Mouse (Mus musculus): ENCODE results near the gene Ahsa2. TPM values are rescaled to one million over a fixed set of nuclear protein-coding genes. Genes with fewer than 3 reads are reported as not detected.
A peak's percentile ranks its signal among the peaks of the same experiment; 100 is the strongest.
"Not testable (repeated sequence)": the region's sequence is repeated elsewhere in the genome, so short reads cannot be mapped to it uniquely, and the experiment has no call there.

Gene Ahsa2
- total and polyA plus RNA-seq, 2 experiments from 2014 or later: 21.5 to 43.9 TPM

- H3K4me2 ChIP-seq (ENCODE audit: low read depth, low read length, poor library complexity, severe bottlenecking): peak overlapping the region; percentile 55
- H3K9ac ChIP-seq (replicated peaks; ENCODE audit: low read length, poor library complexity, severe bottlenecking): peak overlapping the region; percentile 85
- peaks cover 15% of the 10 kb centered on the region for H3K4me1 ChIP-seq (ENCODE audit: insufficient read depth, low read length)
- no peaks in the 10 kb centered on the region for H3K9me3 ChIP-seq (ENCODE audit: low read length)
- TF ChIP-seq CTCF (IDR thresholded peaks at IDR 0.05): no peak
- peak overlapping the region; percentile 77 for H3K4me3 ChIP-seq (ENCODE audit: low read depth, low read length)
- peaks cover 6% of the 10 kb centered on the region; the same call in 1 of the 2 replicates for H3K36me3 ChIP-seq (ENCODE audit: insufficient read depth, low read length)
- no peak for ATAC-seq (ENCODE audit: low FRiP score)
- H3K27me3 ChIP-seq (ENCODE audit: insufficient read depth, low read length): no peaks in the 10 kb centered on the region
- 32% methylated on average over 5 of the region's 5 CpGs for WGBS
- no peak for DNase-seq (ENCODE audit: low spot score)
- peak overlapping the region; percentile 91 for H3K27ac ChIP-seq (ENCODE audit: low read depth, low read length)
Measured at GRCm38 (mm10) chr11:23498609-23499008, 779 bp upstream of the Ahsa2 start.

GRCm38 (mm10) chr11:23497335-23497717, 504 bp downstream of the Ahsa2 start:
- 0% methylated on average over 17 of the region's 22 CpGs for WGBS
- peak overlapping the region; percentile 77 for H3K4me3 ChIP-seq (ENCODE audit: low read depth, low read length)
- no peaks in the 10 kb centered on the region for H3K27me3 ChIP-seq (ENCODE audit: insufficient read depth, low read length)
- peak overlapping the region; percentile 55 for H3K4me2 ChIP-seq (ENCODE audit: low read depth, low read length, poor library complexity, severe bottlenecking)
- no peaks in the 10 kb centered on the region for H3K9me3 ChIP-seq (ENCODE audit: low read length)
- ATAC-seq (ENCODE audit: low FRiP score) (peak; percentile 88), DNase-seq (ENCODE audit: low spot score) (peak; percentile 90)
- TF ChIP-seq CTCF (IDR thresholded peaks at IDR 0.05): no peak; the same call in 1 of the 2 replicates
- peak overlapping the region; percentile 85 for H3K9ac ChIP-seq (replicated peaks; ENCODE audit: low read length, poor library complexity, severe bottlenecking)
- peak overlapping the region; percentile 91 for H3K27ac ChIP-seq (ENCODE audit: low read depth, low read length)
- H3K4me1 ChIP-seq (ENCODE audit: insufficient read depth, low read length): peaks cover 15% of the 10 kb centered on the region
- peaks cover 19% of the 10 kb centered on the region for H3K36me3 ChIP-seq (ENCODE audit: insufficient read depth, low read length)

- Histone ChIP-seq H3K4me3 (ENCODE audit: low read depth, low read length) (peak overlapping the region; percentile 77), H3K27me3 (ENCODE audit: insufficient read depth, low read length) (no peaks in the 10 kb centered on the region), H3K4me1 (ENCODE audit: insufficient read depth, low read length) (peaks cover 15% of the 10 kb centered on the region), H3K9me3 (ENCODE audit: low read length) (no peaks in the 10 kb centered on the region), H3K9ac (replicated peaks; ENCODE audit: low read length, poor library complexity, severe bottlenecking) (peak overlapping the region; percentile 85), H3K27ac (ENCODE audit: low read depth, low read length) (peak overlapping the region; percentile 91), H3K36me3 (ENCODE audit: insufficient read depth, low read length) (peaks cover 24% of the 10 kb centered on the region), H3K4me2 (ENCODE audit: low read depth, low read length, poor library complexity, severe bottlenecking) (peak overlapping the region; percentile 55)
- DNase-seq (ENCODE audit: low spot score): no peak
- no peak for ATAC-seq (ENCODE audit: low FRiP score)
- no peak for TF ChIP-seq CTCF (IDR thresholded peaks at IDR 0.05)
- 31% methylated on average over 6 of the region's 6 CpGs for WGBS
Measured at GRCm38 (mm10) chr11:23496661-23497060, 1.2 kb downstream of the Ahsa2 start.

GRCm38 (mm10) chr11:23495231-23495630, 2.6 kb downstream of the Ahsa2 start:
- Histone ChIP-seq H3K4me2 (ENCODE audit: low read depth, low read length, poor library complexity, severe bottlenecking) (no peak overlapping the region), H3K4me1 (ENCODE audit: insufficient read depth, low read length) (peaks cover 15% of the 10 kb centered on the region), H3K9me3 (ENCODE audit: low read length) (no peaks in the 10 kb centered on the region), H3K36me3 (ENCODE audit: insufficient read depth, low read length) (peaks cover 37% of the 10 kb centered on the region), H3K27me3 (ENCODE audit: insufficient read depth, low read length) (no peaks in the 10 kb centered on the region), H3K9ac (replicated peaks; ENCODE audit: low read length, poor library complexity, severe bottlenecking) (no peak overlapping the region), H3K27ac (ENCODE audit: low read depth, low read length) (no peak overlapping the region), H3K4me3 (ENCODE audit: low read depth, low read length) (0 out of 2 replicates have a peak overlapping the region, but pooled peaks have one; percentile 1)
- DNase-seq (ENCODE audit: low spot score) (no peak), ATAC-seq (ENCODE audit: low FRiP score) (no peak)
- no peak for TF ChIP-seq CTCF (IDR thresholded peaks at IDR 0.05)
- WGBS: 92% methylated on average over 6 of the region's 6 CpGs

DNA sequence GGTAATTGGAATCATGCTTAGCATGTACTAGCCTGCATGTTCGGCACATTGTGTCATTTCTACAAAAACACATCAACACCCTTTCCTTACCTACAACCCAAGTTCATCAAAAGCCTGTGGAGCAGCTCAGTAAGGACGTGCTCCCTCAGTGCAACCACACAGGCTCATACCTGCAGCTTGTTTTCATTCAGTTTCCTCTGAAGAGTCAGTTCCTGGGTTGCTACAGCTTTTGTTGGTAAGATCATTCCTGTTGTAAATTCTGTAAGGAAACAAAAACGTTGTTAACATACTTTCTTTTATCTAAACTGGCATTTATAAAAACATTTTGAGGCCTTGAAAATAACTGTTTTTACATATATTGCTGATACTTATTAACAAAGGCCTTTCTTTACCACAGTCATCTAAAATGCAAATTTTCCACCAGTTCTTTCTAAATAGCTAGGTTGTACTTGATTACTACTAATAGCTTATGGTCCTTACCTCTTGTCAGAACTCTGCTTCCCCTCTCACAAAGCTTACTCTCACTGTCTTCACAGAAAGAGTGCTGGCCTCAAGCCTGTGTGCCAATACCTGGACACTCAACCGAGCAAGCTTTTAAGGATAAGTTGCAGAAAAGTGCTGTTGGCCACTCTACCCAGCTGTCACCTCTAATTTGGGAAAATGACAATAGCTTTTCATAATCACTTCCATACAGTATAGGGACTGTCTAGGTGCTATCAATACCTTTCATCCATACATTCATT, 5.6 kb downstream of the Ahsa2 start:
- DNase-seq (ENCODE audit: low spot score) (no peak), ATAC-seq (ENCODE audit: low FRiP score) (no peak)
- Histone ChIP-seq H3K36me3 (ENCODE audit: insufficient read depth, low read length) (peaks cover 65% of the 10 kb centered on the region), H3K4me1 (ENCODE audit: insufficient read depth, low read length) (peaks cover 15% of the 10 kb centered on the region), H3K9me3 (ENCODE audit: low read length) (no peaks in the 10 kb centered on the region), H3K27me3 (ENCODE audit: insufficient read depth, low read length) (no peaks in the 10 kb centered on the region), H3K4me2 (ENCODE audit: low read depth, low read length, poor library complexity, severe bottlenecking) (no peak overlapping the region), H3K27ac (ENCODE audit: low read depth, low read length) (no peak overlapping the region), H3K4me3 (ENCODE audit: low read depth, low read length) (no peak overlapping the region), H3K9ac (replicated peaks; ENCODE audit: low read length, poor library complexity, severe bottlenecking) (no peak overlapping the region)
- TF ChIP-seq CTCF (IDR thresholded peaks at IDR 0.05): no peak
- WGBS: 88% methylated on average over 4 of the region's 4 CpGs

GRCm38 (mm10) chr11:23489955-23490354, 7.9 kb downstream of the Ahsa2 start:
- Histone ChIP-seq H3K9me3 (ENCODE audit: low read length) (no peaks in the 10 kb centered on the region), H3K4me1 (ENCODE audit: insufficient read depth, low read length) (peaks cover under 1% of the 10 kb centered on the region), H3K27me3 (ENCODE audit: insufficient read depth, low read length) (no peaks in the 10 kb centered on the region), H3K27ac (ENCODE audit: low read depth, low read length) (no peak overlapping the region), H3K4me3 (ENCODE audit: low read depth, low read length) (no peak overlapping the region), H3K4me2 (ENCODE audit: low read depth, low read length, poor library complexity, severe bottlenecking) (no peak overlapping the region), H3K36me3 (ENCODE audit: insufficient read depth, low read length) (peaks cover 75% of the 10 kb centered on the region), H3K9ac (replicated peaks; ENCODE audit: low read length, poor library complexity, severe bottlenecking) (no peak overlapping the region)
- DNase-seq (ENCODE audit: low spot score) (no peak), ATAC-seq (ENCODE audit: low FRiP score) (no peak)
- 90% methylated on average over 1 of the region's 1 CpGs for WGBS
- no peak for TF ChIP-seq CTCF (IDR thresholded peaks at IDR 0.05)

GRCm38 (mm10) chr11:23465862-23466261, 32.0 kb downstream of the Ahsa2 start:
- not testable (repeated sequence) for H3K27ac ChIP-seq (ENCODE audit: low read depth, low read length); H3K27me3 ChIP-seq (ENCODE audit: insufficient read depth, low read length); DNase-seq (ENCODE audit: low spot score); H3K9me3 ChIP-seq (ENCODE audit: low read length); H3K9ac ChIP-seq (replicated peaks; ENCODE audit: low read length, poor library complexity, severe bottlenecking); ATAC-seq (ENCODE audit: low FRiP score); H3K4me1 ChIP-seq (ENCODE audit: insufficient read depth, low read length); H3K36me3 ChIP-seq (ENCODE audit: insufficient read depth, low read length); H3K4me2 ChIP-seq (ENCODE audit: low read depth, low read length, poor library complexity, severe bottlenecking); H3K4me3 ChIP-seq (ENCODE audit: low read depth, low read length)
- 100% methylated on average over 2 of the region's 2 CpGs for WGBS

Data from midbrain, postnatal 0 days (tissue).